In the genomic region with DNA sequence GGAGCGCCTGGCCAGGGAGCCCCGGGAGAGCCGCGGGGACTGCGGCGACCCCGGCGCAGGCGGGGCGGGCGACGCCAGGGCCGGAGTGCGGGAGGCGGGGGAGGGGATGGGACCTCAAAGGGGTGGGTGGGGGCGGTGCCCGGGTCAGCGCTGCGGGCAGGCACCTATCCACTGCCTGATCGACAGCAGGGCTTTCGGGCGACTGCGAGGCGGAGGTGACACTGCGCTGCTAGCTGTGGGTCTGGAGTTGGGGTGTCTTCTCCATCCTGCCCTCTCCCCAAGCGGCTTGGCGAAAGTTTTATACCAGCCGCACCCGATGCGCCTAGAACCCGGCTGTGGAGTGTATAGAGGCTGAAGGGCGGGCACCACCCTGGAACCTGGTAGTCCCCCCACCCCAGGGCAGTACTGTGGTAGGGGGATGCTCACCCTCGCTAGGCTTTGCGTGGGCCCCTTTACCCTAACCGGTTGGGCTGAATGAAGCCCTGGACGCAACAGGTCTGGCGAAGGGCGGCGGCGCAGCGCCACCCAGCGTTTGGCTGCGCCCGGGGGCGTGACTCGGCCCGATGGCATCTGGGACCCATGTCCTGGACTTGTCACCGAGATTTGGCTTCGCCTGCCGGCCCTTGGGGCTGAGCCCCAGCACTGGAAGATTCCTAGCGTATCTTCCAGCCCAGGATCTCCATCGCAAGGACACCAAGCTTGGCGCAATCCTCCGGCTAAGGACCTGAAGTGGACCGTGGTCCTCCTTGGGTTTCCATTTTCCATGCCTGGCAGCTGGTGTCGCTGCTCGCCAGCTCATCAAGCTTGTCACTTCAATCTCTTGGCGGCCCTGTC, we compare ENCODE assay signal across 8 mouse cellular contexts. TPM values are rescaled to one million over a fixed set of nuclear protein-coding genes. Genes with fewer than 3 reads are reported as not detected.
A peak's percentile ranks its signal among the peaks of the same experiment; 100 is the strongest.
DNase-seq lines count a peak whose midpoint lies in the region; ATAC-seq and TF ChIP-seq lines count a peak whose summit lies in the region.

A gene (minus strand): TSS at position 89 of the 834 bp plus-strand sequence.

- dilution Hi-C loops in CH12.LX (cut with MboI; ENCODE audit: extremely low pct_ligation_motif_present, extremely low pct_unique_long_range_greater_than_20kb, low sequenced_read_pairs) = no loop called here

- no peak for DNase-seq in CH12.LX (ENCODE audit: extremely low read depth)
- DNase-seq in brain, adult 2 months (ENCODE audit: low read depth, low spot score) = peak; percentile 73
- DNase-seq in fibroblast of lung, adult 2 months (ENCODE audit: low read depth) = peak; percentile 48
- DNase-seq in kidney, postnatal 10 days = peak; percentile 83
- no peak for DNase-seq in liver, embryonic 14.5 days (ENCODE audit: low read depth in 3 of 3, low spot score in 3 of 3)
- peak; percentile 53 for DNase-seq in thymus, postnatal 4 days

- peak; percentile 36 for TF ChIP-seq RAD21 in CH12.LX (IDR thresholded peaks at IDR 0.05; ENCODE audit: low read depth, low read length)

- no peak within 1 kb of the TSS for H3K4me2 ChIP-seq in CH12.LX (ENCODE audit: insufficient read depth, low read depth, poor library complexity, severe bottlenecking)
- H3K4me2 ChIP-seq in heart, embryonic 14.5 days (ENCODE audit: low read length) = peak within 1 kb of the TSS; percentile 98
- H3K4me2 ChIP-seq in liver, embryonic 14.5 days (ENCODE audit: low read depth) = peak within 1 kb of the TSS; percentile 54
- peak within 1 kb of the TSS; percentile 92 for H3K4me2 ChIP-seq in neural tube, embryonic 13.5 days

- TF ChIP-seq EP300 in CH12.LX (IDR thresholded peaks at IDR 0.05; ENCODE audit: low read length) = no peak
- TF ChIP-seq EP300 in liver, embryonic 14.5 days (IDR thresholded peaks at IDR 0.05; ENCODE audit: low read depth) = no peak

- H3K27ac ChIP-seq in CH12.LX (ENCODE audit: insufficient read depth, low read depth) = no peak within 1 kb of the TSS
- no peak within 1 kb of the TSS for H3K27ac ChIP-seq in heart, embryonic 14.5 days (replicated peaks in 1 of 2; ENCODE audit: control insufficient read depth in 1 of 2, insufficient read depth in 1 of 2, low read depth in 2 of 2, low read length in 2 of 2)
- no peak within 1 kb of the TSS for H3K27ac ChIP-seq in liver, embryonic 14.5 days
- no peak within 1 kb of the TSS for H3K27ac ChIP-seq in neural tube, embryonic 13.5 days (replicated peaks)

- WGBS in heart, embryonic 14.5 days = under 1% methylated on average over 55 of the region's 58 CpGs
- WGBS in liver, embryonic 14.5 days (ENCODE audit: insufficient replicate concordance) = under 1% methylated on average over 57 of the region's 58 CpGs
- under 1% methylated on average over 58 of the region's 58 CpGs for WGBS in neural tube, embryonic 13.5 days

- in situ Hi-C loops in CH12.LX (cut with MboI; ENCODE audit: low pct_ligation_motif_present, low pct_unique_long_range_greater_than_20kb, low sequenced_read_pairs) = no loop called here

- no peak within 1 kb of the TSS for H3K9ac ChIP-seq in CH12.LX (ENCODE audit: insufficient read depth, low read depth)
- peak within 1 kb of the TSS; percentile 63 for H3K9ac ChIP-seq in heart, embryonic 14.5 days (ENCODE audit: low read length)
- H3K9ac ChIP-seq in liver, embryonic 14.5 days (replicated peaks) = no peak within 1 kb of the TSS
- peak within 1 kb of the TSS; percentile 73 for H3K9ac ChIP-seq in neural tube, embryonic 13.5 days

- H3K79me2 ChIP-seq in CH12.LX (replicated peaks; ENCODE audit: control insufficient read depth, extremely low read depth, insufficient read depth, poor library complexity, severe bottlenecking) = no peaks in the 10 kb centered on the region

- H3K4me1 ChIP-seq in CH12.LX (ENCODE audit: control insufficient read depth in 1 of 2, insufficient read depth in 2 of 2) = peaks cover 0 to 2% of the 10 kb centered on the region in 2 experiments; a peak in 3 of 4 replicates
- peaks cover 11 to 17% of the 10 kb centered on the region in 2 experiments for H3K4me1 ChIP-seq in heart, embryonic 14.5 days (ENCODE audit: control insufficient read depth in 2 of 2, insufficient read depth in 2 of 2, low read length in 2 of 2)
- H3K4me1 ChIP-seq in liver, embryonic 14.5 days (replicated peaks; ENCODE audit: control insufficient read depth in 2 of 2, insufficient read depth in 2 of 2, low read length in 1 of 2) = peaks cover 0 to 3% of the 10 kb centered on the region in 2 experiments; a peak in 1 of 4 replicates
- peaks cover 26% of the 10 kb centered on the region for H3K4me1 ChIP-seq in neural tube, embryonic 13.5 days (replicated peaks)

- no peaks in the 10 kb centered on the region for H3K36me3 ChIP-seq in CH12.LX (replicated peaks in 1 of 2; ENCODE audit: control insufficient read depth in 1 of 2, insufficient read depth in 1 of 2, low read length in 1 of 2)
- H3K36me3 ChIP-seq in heart, embryonic 14.5 days (ENCODE audit: control insufficient read depth, insufficient read depth, low read length) = no peaks in the 10 kb centered on the region
- no peaks in the 10 kb centered on the region for H3K36me3 ChIP-seq in liver, embryonic 14.5 days (replicated peaks; ENCODE audit: control insufficient read depth, insufficient read depth, low read depth)
- no peaks in the 10 kb centered on the region for H3K36me3 ChIP-seq in neural tube, embryonic 13.5 days

- no peaks in the 10 kb centered on the region for H3K9me3 ChIP-seq in CH12.LX (replicated peaks; ENCODE audit: low read length)
- no peaks in the 10 kb centered on the region for H3K9me3 ChIP-seq in heart, embryonic 14.5 days (ENCODE audit: control insufficient read depth, low read length)
- no peaks in the 10 kb centered on the region for H3K9me3 ChIP-seq in liver, embryonic 14.5 days (ENCODE audit: control insufficient read depth, low read length)
- no peaks in the 10 kb centered on the region for H3K9me3 ChIP-seq in neural tube, embryonic 13.5 days

- no peak for TF ChIP-seq POLR2A in CH12.LX (IDR thresholded peaks at IDR 0.05; ENCODE audit: low read depth, low read length)

- peak in 1 of 2 experiments; percentile 45; a peak in 1 of 4 replicates for TF ChIP-seq CTCF in CH12.LX (conservative IDR thresholded peaks at IDR 0.05 in 1 of 2, IDR thresholded peaks at IDR 0.05 in 1 of 2; ENCODE audit: low read depth in 2 of 2, low read length in 2 of 2)
- TF ChIP-seq CTCF in liver, embryonic 14.5 days (IDR thresholded peaks at IDR 0.05; ENCODE audit: low read depth) = peak; percentile 67

- peak; percentile 28; the same call in 1 of the 2 replicates for ATAC-seq in heart, embryonic 14.5 days (ENCODE audit: insufficient number of reproducible peaks, insufficient read depth, low FRiP score, low read depth)
- peak; percentile 29; the same call in 1 of the 2 replicates for ATAC-seq in liver, embryonic 14.5 days (ENCODE audit: insufficient read depth)
- peak; percentile 55 for ATAC-seq in neural tube, embryonic 13.5 days (ENCODE audit: low read depth)

- no peak within 1 kb of the TSS for H3K4me3 ChIP-seq in CH12.LX (replicated peaks in 1 of 3; ENCODE audit: low read depth in 2 of 3, low read length in 2 of 3, poor library complexity in 1 of 3)
- peak within 1 kb of the TSS; percentile 51 to 62 for H3K4me3 ChIP-seq in heart, embryonic 14.5 days (ENCODE audit: control insufficient read depth in 1 of 2, insufficient read depth in 1 of 2, low read depth in 1 of 2, low read length in 2 of 2)
- peak within 1 kb of the TSS; percentile 34 to 44 for H3K4me3 ChIP-seq in liver, embryonic 14.5 days (ENCODE audit: insufficient read depth in 1 of 2, low read depth in 2 of 2, low read length in 2 of 2)
- H3K4me3 ChIP-seq in neural tube, embryonic 13.5 days = peak within 1 kb of the TSS; percentile 62

- peaks cover 2% of the 10 kb centered on the region for H3K27me3 ChIP-seq in CH12.LX (replicated peaks)
- peaks cover 46% of the 10 kb centered on the region for H3K27me3 ChIP-seq in heart, embryonic 14.5 days (ENCODE audit: control insufficient read depth, insufficient read depth, low read length)
- H3K27me3 ChIP-seq in liver, embryonic 14.5 days (ENCODE audit: control insufficient read depth, insufficient read depth, low read length) = peaks cover 20% of the 10 kb centered on the region
- peaks cover 11% of the 10 kb centered on the region for H3K27me3 ChIP-seq in neural tube, embryonic 13.5 days

TF ChIP-seq in CH12.LX, 34 proteins besides CTCF, POLR2A, EP300 and RAD21:
- TF ChIP-seq NELFE (IDR thresholded peaks at IDR 0.05; ENCODE audit: low read depth, low read length) = no peak
- TF ChIP-seq UBTF (IDR thresholded peaks at IDR 0.05; ENCODE audit: low read depth, low read length) = no peak
- TF ChIP-seq CHD1 (IDR thresholded peaks at IDR 0.05; ENCODE audit: low read depth, low read length) = no peak
- no peak for TF ChIP-seq MYC (IDR thresholded peaks at IDR 0.05; ENCODE audit: low read depth, low read length)
- TF ChIP-seq ELF1 (IDR thresholded peaks at IDR 0.05; ENCODE audit: low read depth, low read length) = no peak
- peak; percentile 39 for TF ChIP-seq SMC3 (IDR thresholded peaks at IDR 0.05; ENCODE audit: low read depth, low read length)
- TF ChIP-seq ZC3H11A (IDR thresholded peaks at IDR 0.05; ENCODE audit: low read depth, low read length) = no peak
- TF ChIP-seq JUND (conservative IDR thresholded peaks at IDR 0.05; ENCODE audit: low read depth, low read length) = no peak

RNA-seq across cellular contexts. Expression of the gene that starts here (rescaled TPM):
- total RNA-seq in CH12.LX (2012; rRNA removed) (not detected in 2 replicates), CH12.LX (2014; rRNA removed) (not detected in 2 replicates)
- not detected in 2 replicates for polyA plus RNA-seq in CH12.LX (2012; ENCODE audit: insufficient read length, low read depth)
- 1.5 and 1.6 TPM in 2 replicates for polyA plus RNA-seq in heart, embryonic 14.5 days (2014; fragmentation: Nextera tagmentation; extraction: Ambion mirVana)
- 0.08 and 0.13 TPM in 2 replicates for polyA plus RNA-seq in liver, embryonic 14.5 days (2012; rRNA removed)
- polyA plus RNA-seq in liver, embryonic 14.5 days (2014; fragmentation: Nextera tagmentation; extraction: Ambion mirVana) = 0.09 and 0.13 TPM in 2 replicates
- 10.3 and 11.0 TPM in 2 replicates for polyA plus RNA-seq in neural tube, embryonic 13.5 days (2015; fragmentation: Nextera tagmentation; extraction: Ambion mirVana)

Comparison
In these comparisons a context has a peak if more than half of its experiments do, and no peak if none do; other contexts are left out.
1. Peak in ATAC-seq, H3K4me3 ChIP-seq and H3K4me2 ChIP-seq in liver, embryonic 14.5 days; RNA of the gene not detected or under 1 TPM.
2. DNase-seq: peak in brain, adult 2 months (single experiment), fibroblast of lung, adult 2 months (single experiment), kidney, postnatal 10 days (single experiment) and thymus, postnatal 4 days (single experiment); none in CH12.LX (single experiment) and liver, embryonic 14.5 days (0 of 3).
3. H3K4me3 ChIP-seq: peak in heart, embryonic 14.5 days (2 of 2) and neural tube, embryonic 13.5 days (single experiment); none in CH12.LX (0 of 3).
4. H3K9ac ChIP-seq: peak in heart, embryonic 14.5 days (single experiment) and neural tube, embryonic 13.5 days (single experiment); none in CH12.LX (single experiment) and liver, embryonic 14.5 days (single experiment).
5. Peak in every context shown above with its lines, with median percentiles within 50 percentile points of each other: ATAC-seq.